16 mouse cellular contexts compared by ENCODE assay signal in the genomic region with DNA sequence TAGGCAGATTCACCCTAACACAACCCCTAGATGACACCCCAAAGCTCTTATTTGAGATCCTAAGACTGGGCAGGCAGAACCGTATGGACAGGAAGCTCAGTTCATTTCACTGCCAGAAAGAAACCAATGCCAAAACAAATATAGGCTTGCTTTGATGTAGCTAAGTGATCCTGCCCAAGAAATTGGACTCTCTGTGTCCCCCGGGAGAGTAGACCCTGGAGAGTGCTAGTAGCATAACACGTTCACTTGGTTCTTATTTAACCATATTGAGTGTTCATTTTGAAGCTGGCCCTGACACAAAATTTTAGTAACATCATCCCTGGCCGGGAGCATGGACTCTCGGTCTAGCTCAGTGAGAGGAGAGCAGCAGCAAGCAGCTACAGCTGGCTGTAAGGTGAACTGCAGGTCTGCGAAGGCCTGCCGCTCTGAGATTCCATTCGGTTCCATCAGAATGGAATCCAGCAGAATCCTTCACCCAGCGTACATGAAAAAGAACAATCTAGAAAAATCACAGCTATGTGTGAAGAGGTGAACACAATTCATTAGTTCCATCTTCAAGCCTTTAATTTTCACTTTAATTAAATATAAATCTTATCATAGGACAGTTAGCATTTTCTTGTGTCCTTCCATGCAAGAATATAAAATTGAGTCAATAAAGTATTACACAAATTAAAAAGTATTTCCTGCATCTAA.
A peak's percentile ranks its signal among the peaks of the same experiment; 100 is the strongest.
DNase-seq lines count a peak whose midpoint lies in the region; ATAC-seq and TF ChIP-seq lines count a peak whose summit lies in the region.
"Had no signal": no experiment of that assay in that cellular context is flagged by ENCODE, and none has a peak within 500 bp of the region (broad histone marks: within the 10 kb centered on the region; RNA-seq: fewer than 3 reads in every experiment).

No protein-coding gene starts in this region.

- H3K4me2 ChIP-seq in liver, embryonic 16.5 days (ENCODE audit: low read depth, low read length) = no peak overlapping the region
- no peak overlapping the region for H3K4me2 ChIP-seq in liver, embryonic 11.5 days
- H3K4me2 ChIP-seq in forebrain, embryonic 13.5 days = no peak overlapping the region
- H3K4me2 ChIP-seq: liver, embryonic 15.5 days had no signal

- no peak overlapping the region for H3K27ac ChIP-seq in liver, embryonic 16.5 days (ENCODE audit: low read length)
- no peak overlapping the region for H3K27ac ChIP-seq in liver, embryonic 11.5 days (ENCODE audit: low read depth, low read length)
- no peak overlapping the region for H3K27ac ChIP-seq in forebrain, embryonic 13.5 days
- H3K27ac ChIP-seq: heart, embryonic 10.5 days; hindbrain, embryonic 10.5 days; liver, embryonic 15.5 days had no signal

- H3K9me3 ChIP-seq in liver, embryonic 16.5 days (replicated peaks; ENCODE audit: control insufficient read depth, low read length) = no peaks in the 10 kb centered on the region
- no peaks in the 10 kb centered on the region for H3K9me3 ChIP-seq in liver, embryonic 11.5 days (ENCODE audit: control insufficient read depth, low read length)
- no peaks in the 10 kb centered on the region for H3K9me3 ChIP-seq in forebrain, embryonic 13.5 days (replicated peaks)
- H3K9me3 ChIP-seq: heart, embryonic 10.5 days; hindbrain, embryonic 10.5 days; liver, embryonic 15.5 days had no signal

- no peaks in the 10 kb centered on the region for H3K4me1 ChIP-seq in liver, embryonic 16.5 days (ENCODE audit: control insufficient read depth, low read depth, low read length)
- no peaks in the 10 kb centered on the region for H3K4me1 ChIP-seq in liver, embryonic 11.5 days (replicated peaks; ENCODE audit: control insufficient read depth, insufficient read depth, low read length)
- H3K4me1 ChIP-seq in forebrain, embryonic 13.5 days = peaks cover 19% of the 10 kb centered on the region
- H3K4me1 ChIP-seq: heart, embryonic 10.5 days; liver, embryonic 15.5 days; megakaryocyte, embryonic 14.5 days had no signal

- H3K27me3 ChIP-seq in liver, embryonic 16.5 days (ENCODE audit: control insufficient read depth, insufficient read depth, low read depth, low read length) = no peaks in the 10 kb centered on the region
- no peaks in the 10 kb centered on the region for H3K27me3 ChIP-seq in liver, embryonic 11.5 days (replicated peaks; ENCODE audit: control insufficient read depth, insufficient read depth, low read length)
- no peaks in the 10 kb centered on the region for H3K27me3 ChIP-seq in forebrain, embryonic 13.5 days
- H3K27me3 ChIP-seq: liver, embryonic 15.5 days; megakaryocyte, embryonic 14.5 days had no signal

- ATAC-seq in liver, embryonic 16.5 days (ENCODE audit: low read depth) = 0 out of 2 replicates have a peak, but pooled peaks have one; percentile 13
- ATAC-seq in liver, embryonic 11.5 days (replicated peaks; ENCODE audit: low FRiP score) = no peak
- ATAC-seq in forebrain, embryonic 13.5 days = no peak
- ATAC-seq: intestine, postnatal 0 days had no signal

- H3K4me3 ChIP-seq in liver, embryonic 16.5 days (ENCODE audit: low read depth, low read length) = no peak overlapping the region
- H3K4me3 ChIP-seq in liver, embryonic 11.5 days (ENCODE audit: low read depth, low read length) = no peak overlapping the region
- no peak overlapping the region for H3K4me3 ChIP-seq in forebrain, embryonic 13.5 days
- H3K4me3 ChIP-seq: erythroblast, embryonic 14.5 days; heart, embryonic 10.5 days; hindbrain, embryonic 10.5 days; liver, embryonic 15.5 days; megakaryocyte, embryonic 14.5 days; myocyte had no signal

- TF ChIP-seq POLR2A in brain, embryonic 14.5 days (IDR thresholded peaks at IDR 0.05; ENCODE audit: borderline replicate concordance, extremely low read depth, insufficient read depth, insufficient read length, poor library complexity, severe bottlenecking) = no peak

- no peak overlapping the region for H3K9ac ChIP-seq in liver, embryonic 16.5 days (ENCODE audit: low read depth, low read length)
- H3K9ac ChIP-seq in liver, embryonic 11.5 days (ENCODE audit: low read depth, low read length) = no peak overlapping the region
- no peak overlapping the region for H3K9ac ChIP-seq in forebrain, embryonic 13.5 days
- H3K9ac ChIP-seq: liver, embryonic 15.5 days had no signal

- DNase-seq in adrenal gland, postnatal 14 days = peak; percentile 12
- no peak for DNase-seq in adrenal gland, postnatal 10 days
- DNase-seq in heart, adult 8-10 months (ENCODE audit: low spot score) = peak; percentile 23
- no peak for DNase-seq in heart, postnatal 4 days
- DNase-seq in liver, embryonic 11.5 days (ENCODE audit: low spot score) = no peak
- DNase-seq in brain, embryonic 14.5 days (ENCODE audit: low read depth) = peak; percentile 41
- DNase-seq: adrenal gland, adult 8-10 months had no signal

- WGBS in liver, embryonic 16.5 days (ENCODE audit: insufficient replicate concordance) = 66% methylated on average over 9 of the region's 9 CpGs
- WGBS in liver, embryonic 11.5 days = 76% methylated on average over 9 of the region's 9 CpGs
- WGBS in forebrain, embryonic 13.5 days = 88% methylated on average over 9 of the region's 9 CpGs

- no peaks in the 10 kb centered on the region for H3K36me3 ChIP-seq in liver, embryonic 16.5 days (ENCODE audit: control insufficient read depth, insufficient read depth)
- no peaks in the 10 kb centered on the region for H3K36me3 ChIP-seq in liver, embryonic 11.5 days (ENCODE audit: control insufficient read depth, insufficient read depth, low read length)
- H3K36me3 ChIP-seq in forebrain, embryonic 13.5 days (ENCODE audit: poor library complexity, severe bottlenecking) = no peaks in the 10 kb centered on the region
- H3K36me3 ChIP-seq: heart, embryonic 10.5 days; hindbrain, embryonic 10.5 days; liver, embryonic 15.5 days had no signal

- TF ChIP-seq CTCF in brain, embryonic 14.5 days (IDR thresholded peaks at IDR 0.05; ENCODE audit: borderline replicate concordance, extremely low read depth, insufficient read depth, insufficient read length) = no peak

Comparison
In these comparisons a context has a peak if more than half of its experiments do, and no peak if none do; other contexts are left out.
1. DNase-seq: peak in adrenal gland, postnatal 14 days (single experiment), heart, adult 8-10 months (single experiment) and brain, embryonic 14.5 days (single experiment); none in adrenal gland, postnatal 10 days (single experiment), heart, postnatal 4 days (single experiment) and liver, embryonic 11.5 days (single experiment).